Mouse (Mus musculus): ENCODE results near the gene Syngap1.

- TF ChIP-seq CTCF (IDR thresholded peaks at IDR 0.05; ENCODE audit: borderline replicate concordance, control insufficient read depth, extremely low read depth, insufficient read depth, low read length, poor library complexity) (no peak), POLR2A (IDR thresholded peaks at IDR 0.05; ENCODE audit: control insufficient read depth, extremely low read depth, insufficient read depth, low read length, poor library complexity) (no peak)
Observed at GRCm38 (mm10) chr17:26951406-26951805, 10.4 kb downstream of the Syngap1 start.
